Mouse (Mus musculus) liver, postnatal 0 days (tissue): Measurements from ENCODE around the gene Zscan4b.
"Not testable (repeated sequence)": the region's sequence is repeated elsewhere in the genome, so short reads cannot be mapped to it uniquely, and the experiment has no call there.

Experiments used
- CTCF ChIP-seq: sonication (generic); IDR thresholded peaks from 2 replicates; pipeline ENCODE4 v1.5.1; 2016; ENCODE audit warnings: antibody characterized with exemption, low read depth
- EP300 ChIP-seq: IDR thresholded peaks from 2 replicates; pipeline ENCODE4 v1.6.1; 2016; ENCODE audit warnings: antibody characterized with exemption, low read depth, mild to moderate bottlenecking

DNA sequence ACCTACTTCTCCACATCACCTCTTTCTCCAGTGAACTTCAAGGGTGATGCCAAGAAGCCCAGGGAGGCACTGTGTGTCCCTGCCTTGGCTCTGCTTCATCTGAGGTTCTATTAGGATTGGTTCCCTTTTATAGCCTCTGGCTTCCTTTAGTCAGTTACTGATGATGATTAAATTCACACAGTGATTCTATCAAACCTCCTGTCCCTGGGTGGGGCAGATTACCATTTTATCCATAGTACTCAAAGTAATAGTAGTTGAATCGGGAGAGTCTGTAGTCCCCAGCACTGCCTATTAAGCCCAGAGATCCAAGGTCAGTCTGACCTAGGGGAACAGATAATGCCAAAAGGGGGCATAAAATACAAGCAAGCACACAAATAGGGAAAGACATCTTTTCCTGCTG is at the start of gene Zscan4b:
- TF ChIP-seq CTCF, EP300: not testable (repeated sequence)
